Mouse (Mus musculus) bone marrow macrophage, adult 2 months (primary cell): ENCODE results near the gene Gm49486.

Source experiments
- CTCF ChIP-seq: IDR thresholded peaks from 2 replicates; pipeline ENCODE4 v1.5.1; 2012; ENCODE audit warnings: low read depth, mild to moderate bottlenecking, low read length, moderate library complexity
- POLR2A ChIP-seq: IDR thresholded peaks from 2 replicates; pipeline ENCODE4 v1.6.1; 2012; ENCODE audit warnings: mild to moderate bottlenecking, low read depth, low read length, borderline replicate concordance

DNA sequence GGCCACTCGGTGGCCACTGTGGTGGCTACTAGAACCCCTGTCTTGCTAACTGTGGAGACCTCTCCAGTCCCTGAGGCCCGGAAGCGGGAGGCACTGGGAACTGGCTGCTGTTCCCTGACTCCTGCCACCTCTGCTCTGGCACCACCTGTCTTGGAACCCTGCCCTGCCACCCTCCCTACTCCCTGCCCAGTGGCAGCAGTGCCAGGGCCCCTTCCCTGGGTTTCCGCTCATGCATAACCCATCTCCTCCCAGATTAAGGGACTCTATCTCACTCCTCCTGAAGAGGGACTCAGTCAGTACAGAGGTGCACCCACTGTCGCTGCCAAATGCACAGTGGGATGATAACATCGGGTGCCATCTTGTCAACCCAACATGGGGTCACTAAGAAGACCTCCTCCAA, 36.7 kb upstream of the Gm49486 start:
- TF ChIP-seq POLR2A (no peak), CTCF (no peak)
